Mouse (Mus musculus): ENCODE measurements around the gene Snx32. TPM values are rescaled to one million over a fixed set of nuclear protein-coding genes. Genes with fewer than 3 reads are reported as not detected.

The Snx32 gene
- total RNA-seq (2023): 1 to 10 TPM; 2.0 to 4.9 TPM

DNA sequence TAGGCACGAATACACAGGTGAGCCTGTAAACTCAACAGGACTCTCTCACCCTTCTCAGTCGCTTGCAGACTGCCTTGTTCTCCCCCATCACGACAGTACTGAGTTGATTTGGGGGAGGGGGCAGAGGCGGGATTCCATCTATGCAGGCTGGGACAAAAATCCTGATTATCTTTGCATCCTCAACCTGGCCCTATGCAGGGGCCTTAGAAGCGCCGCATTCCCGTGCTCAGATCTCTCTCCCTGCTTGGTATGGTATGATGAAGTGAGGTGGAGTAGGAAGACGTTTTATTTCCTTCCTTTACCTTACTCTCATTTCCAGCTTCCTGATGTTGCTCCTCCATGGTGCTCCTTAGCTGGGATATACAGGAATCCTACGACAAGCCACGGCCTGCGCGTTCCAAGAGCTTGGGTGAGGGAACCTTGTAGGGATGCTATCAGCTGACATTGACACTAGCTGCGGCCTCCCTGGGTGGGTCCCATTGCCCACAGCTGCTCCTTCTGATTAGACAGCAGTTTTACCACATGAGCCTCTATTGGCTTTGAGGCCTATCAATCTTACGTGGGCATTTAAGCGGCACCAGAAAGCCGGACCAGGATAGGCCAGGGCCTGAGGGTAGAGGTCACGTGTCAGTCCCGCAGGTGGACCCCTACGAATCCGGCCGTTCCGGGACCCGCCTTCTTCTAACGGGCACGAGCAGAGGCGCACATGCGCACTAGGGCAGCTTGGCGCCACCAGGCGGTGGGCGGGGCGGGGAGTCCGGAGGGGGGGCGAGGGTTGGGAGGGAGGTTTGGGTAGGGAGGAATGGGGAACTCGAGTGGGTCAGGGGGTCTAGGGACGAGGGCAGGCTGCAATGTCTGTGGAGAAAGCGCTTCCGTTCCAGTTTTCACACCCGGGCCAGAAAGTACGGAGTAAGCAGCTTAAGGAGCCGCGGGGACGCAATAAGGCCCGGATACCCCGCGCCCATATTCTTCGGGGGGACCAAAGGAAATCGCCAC is at the start of gene Snx32:
Gene Snx32 (minus strand): TSS at position 508 of the 996 bp plus-strand sequence.

GRCm38 (mm10) chr19:5503687-5504086 is 6.7 kb downstream of the Snx32 start, which contains the start of gene 1700020D05Rik:
TSS of gene 1700020D05Rik (minus strand) at chr19:5503787.

DNA sequence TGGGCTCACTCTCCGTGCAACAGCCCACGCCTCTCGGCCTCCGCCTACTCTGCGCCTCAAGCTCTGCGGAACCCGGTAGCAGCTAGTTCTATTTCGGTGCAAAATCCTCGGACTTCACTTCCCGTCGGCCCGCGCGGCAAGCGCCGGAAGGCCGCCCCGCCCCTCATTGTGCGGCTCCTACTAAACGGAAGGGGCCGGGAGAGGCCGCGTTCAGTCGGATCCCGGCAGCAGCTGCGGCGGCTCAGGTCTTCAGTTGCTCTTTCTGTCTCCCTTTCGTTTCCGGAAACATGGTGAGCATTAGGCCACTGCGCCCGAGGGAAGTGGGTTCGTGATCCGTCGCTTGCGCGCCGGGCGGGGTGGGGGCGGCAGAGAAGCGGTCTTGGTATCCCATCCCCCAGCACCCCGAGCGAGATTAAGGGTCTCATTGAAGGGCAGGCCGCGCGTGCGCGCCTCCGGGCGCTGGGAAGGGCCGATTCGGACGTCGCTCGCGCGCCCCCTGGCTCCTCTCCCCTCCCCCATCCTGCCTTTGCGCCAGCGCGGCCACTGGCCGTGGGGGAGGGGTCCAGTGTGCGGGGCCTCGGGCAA is 19.9 kb downstream of the Snx32 start, which contains the start of gene Cfl1:
Gene Cfl1 (plus strand): TSS at position 143 of the 585 bp plus-strand sequence.

DNA sequence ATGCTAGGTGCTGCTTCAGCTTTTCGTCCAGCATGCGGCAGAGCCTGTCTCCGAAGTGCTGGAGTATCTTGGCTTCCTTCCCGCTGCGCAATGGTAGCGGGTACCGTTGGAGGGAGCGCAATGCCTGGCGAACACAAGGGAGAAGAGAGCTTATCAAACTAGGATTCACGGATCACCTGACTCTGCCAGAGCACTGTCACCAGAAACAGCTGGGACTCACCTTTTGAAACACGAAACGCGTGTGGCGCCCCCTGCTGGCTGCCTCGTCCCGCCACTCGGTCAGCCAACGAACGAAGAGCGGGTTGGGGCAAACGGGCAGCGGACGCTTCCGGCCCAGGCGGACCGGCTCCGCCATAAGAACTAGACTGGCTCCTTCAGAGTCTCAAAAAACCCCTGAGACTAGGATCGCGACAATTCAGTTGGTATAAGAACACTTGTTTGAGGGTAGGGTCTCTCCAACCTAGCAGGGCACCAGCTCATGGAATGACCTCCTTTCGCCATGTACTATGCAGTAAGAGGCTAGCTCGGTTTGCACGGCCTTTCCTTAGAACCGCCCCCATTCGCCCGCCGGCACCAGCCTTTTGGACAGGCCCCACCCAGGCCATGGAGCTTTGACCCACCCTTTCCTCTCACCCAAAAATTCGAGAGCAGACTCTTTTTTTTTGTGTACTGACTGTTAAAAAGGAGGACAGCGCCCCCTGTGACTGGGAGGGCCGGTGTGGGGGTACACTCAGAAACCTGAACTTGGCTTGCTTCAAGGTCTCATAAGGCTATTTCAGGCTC is 22.4 kb downstream of the Snx32 start, which contains the start of gene Mus81:
Gene Mus81 (minus strand): TSS at position 635 of the 783 bp plus-strand sequence.

DNA sequence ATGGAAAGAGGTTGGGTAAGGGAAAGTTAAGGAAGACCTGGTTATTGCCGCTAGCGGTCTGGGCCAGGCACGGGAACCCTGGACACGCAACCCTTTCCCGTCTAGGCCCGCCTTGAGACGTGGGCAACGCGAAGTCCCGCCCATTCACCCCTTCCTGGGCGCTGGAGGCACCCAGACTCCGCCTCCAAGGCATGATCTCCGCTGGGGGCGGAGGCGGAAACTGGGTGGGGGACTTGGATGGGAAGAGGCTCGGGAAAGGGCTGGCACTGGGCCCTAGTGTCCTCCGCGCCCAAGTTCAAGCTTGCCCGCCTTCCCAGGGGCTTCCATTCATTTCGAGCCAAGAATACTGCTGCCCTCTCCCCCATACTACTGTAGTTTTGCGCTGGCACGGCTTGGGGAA is 36.6 kb downstream of the Snx32 start, which contains the start of gene Efemp2:
Gene Efemp2 (plus strand): TSS at position 235 of the 400 bp plus-strand sequence.

GRCm38 (mm10) chr19:5468374-5468773 is 42.0 kb downstream of the Snx32 start, which contains the start of gene Ctsw:
TSS of gene Ctsw (minus strand) at chr19:5468507.

DNA sequence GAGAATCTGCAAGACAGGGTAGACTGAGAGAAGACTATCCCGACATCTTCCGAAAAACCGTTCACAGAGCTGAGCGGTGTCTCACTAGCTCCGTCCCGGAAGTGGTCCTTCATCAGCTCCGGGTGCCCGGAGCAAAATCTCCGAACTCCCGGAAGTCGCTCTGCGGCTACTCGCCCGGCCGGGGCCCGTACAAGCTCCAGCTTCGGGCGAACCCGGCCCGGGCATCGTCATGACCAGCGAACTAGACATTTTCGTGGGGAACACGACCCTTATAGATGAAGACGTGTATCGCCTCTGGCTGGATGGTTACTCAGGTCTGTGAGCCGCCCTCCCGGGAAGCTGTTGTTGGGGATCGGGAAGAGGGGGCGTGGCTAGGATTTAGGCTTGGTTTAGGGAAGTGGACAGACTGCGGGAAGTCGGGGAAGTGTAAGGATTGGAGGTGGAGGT is 49.9 kb downstream of the Snx32 start, which contains the start of gene Fibp:
Gene Fibp (plus strand): TSS at position 151 of the 447 bp plus-strand sequence.

GRCm38 (mm10) chr19:5457746-5458442 is 52.4 kb downstream of the Snx32 start, which contains the start of gene Ccdc85b:
TSS of gene Ccdc85b (minus strand) at chr19:5457894.

DNA sequence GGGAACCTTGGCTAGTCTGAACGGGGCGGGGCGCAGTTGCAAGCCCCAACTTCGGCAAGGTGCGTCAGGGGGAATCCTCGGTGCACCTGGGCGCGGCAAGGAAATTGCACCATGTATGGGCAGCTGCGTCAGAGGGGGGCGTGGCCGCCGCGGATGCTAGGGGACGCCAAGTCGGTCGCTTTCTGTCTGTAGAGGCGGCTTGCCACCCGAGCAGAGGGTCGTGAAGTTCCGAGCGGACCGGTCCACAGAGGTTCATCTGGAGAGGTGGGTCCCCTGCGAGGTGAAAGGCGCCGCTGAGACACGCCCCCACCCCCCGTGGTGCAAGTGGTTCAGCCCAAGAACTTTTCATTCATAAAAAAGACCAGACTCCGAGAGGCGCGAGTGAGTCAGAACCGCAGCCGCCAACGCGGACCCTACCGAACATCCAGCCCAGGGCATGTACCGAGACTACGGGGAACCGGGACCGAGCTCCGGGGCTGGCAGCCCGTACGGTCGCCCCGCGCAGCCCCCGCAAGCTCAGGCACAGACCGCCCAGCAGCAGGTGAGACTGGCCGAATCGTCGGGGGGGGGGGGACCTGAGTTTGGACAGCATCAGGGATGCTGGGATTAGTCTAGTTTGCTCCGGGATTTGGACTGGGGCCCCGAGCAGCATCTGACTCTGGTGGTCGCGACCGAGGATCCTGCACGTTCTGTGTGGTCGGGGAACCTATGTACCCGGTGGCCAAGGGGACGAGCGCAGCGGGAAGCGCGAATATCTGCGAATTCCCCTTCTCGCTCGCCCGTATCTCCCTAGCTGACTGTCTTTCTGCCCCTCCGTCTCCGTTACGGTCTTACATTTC is 62.6 kb downstream of the Snx32 start, which contains the start of gene Fosl1:
Gene Fosl1 (plus strand): TSS at position 33 of the 839 bp plus-strand sequence.

Other genes starting within 250 kb of the Snx32 start
- 10 to 100 TPM; 53.1 to 60.2 TPM for gene Pacs1, start 237.4 kb downstream of the Snx32 start, total RNA-seq (2023)
- gene Sf3b2, start 215.1 kb downstream of the Snx32 start, total RNA-seq (2023): 100 to 1,000 TPM; 156 to 186 TPM
- not detected for gene Gal3st3, start 212.2 kb downstream of the Snx32 start, total RNA-seq (2023)
- gene Catsper1, start 174.8 kb downstream of the Snx32 start, total RNA-seq (2023): not detected
- not detected for gene Cst6, start 161.0 kb downstream of the Snx32 start, total RNA-seq (2023)
- 10 to 100 TPM; 17.1 to 24.3 TPM for gene Eif1ad, start 143.8 kb downstream of the Snx32 start, total RNA-seq (2023)
- 10 to 100 TPM; 59.5 to 66.0 TPM for gene Banf1, start 143.4 kb downstream of the Snx32 start, total RNA-seq (2023)
- 100 to 1,000 TPM; 129 to 130 TPM for gene Sart1, start 121.8 kb downstream of the Snx32 start, total RNA-seq (2023)
- gene Tsga10ip, start 108.0 kb downstream of the Snx32 start, total RNA-seq (2023): not detected
- gene Drap1, start 85.6 kb downstream of the Snx32 start, total RNA-seq (2023): 100 to 1,000 TPM; 165 to 176 TPM
- 10 to 100 TPM; 46.9 to 52.7 TPM for gene AI837181, start 85.4 kb downstream of the Snx32 start, total RNA-seq (2023)
- 1 to 10 TPM; 2.0 to 3.2 TPM for gene Fosl1, start 63.0 kb downstream of the Snx32 start, total RNA-seq (2023)
- gene Ccdc85b, start 52.6 kb downstream of the Snx32 start, total RNA-seq (2023): 1 to 10 TPM; 3.7 to 4.6 TPM
- 10 to 100 TPM; 80.6 to 81.0 TPM for gene Fibp, start 49.9 kb downstream of the Snx32 start, total RNA-seq (2023)
- under 1 TPM; 0.46 to 0.73 TPM for gene Ctsw, start 42.0 kb downstream of the Snx32 start, total RNA-seq (2023)
- 1 to 10 TPM; 5.1 to 6.7 TPM for gene Efemp2, start 36.6 kb downstream of the Snx32 start, total RNA-seq (2023)
- gene Mus81, start 22.1 kb downstream of the Snx32 start, total RNA-seq (2023): 10 to 100 TPM; 16.7 to 17.4 TPM
- 1,000 to 10,000 TPM; 1,345 to 1,440 TPM for gene Cfl1, start 20.1 kb downstream of the Snx32 start, total RNA-seq (2023)
- 1 to 10 TPM; 1.3 to 1.4 TPM for gene 1700020D05Rik, start 6.8 kb downstream of the Snx32 start, total RNA-seq (2023)
- not detected for gene Ovol1, start 50.1 kb upstream of the Snx32 start, total RNA-seq (2023)
- 10 to 100 TPM; 35.2 to 39.9 TPM for gene Ap5b1, start 57.5 kb upstream of the Snx32 start, total RNA-seq (2023)
- gene Rnaseh2c, start 91.3 kb upstream of the Snx32 start, total RNA-seq (2023): 10 to 100 TPM; 64.5 to 74.1 TPM
- 10 to 100 TPM; 87.2 to 88.5 TPM for gene Kat5, start 99.7 kb upstream of the Snx32 start, total RNA-seq (2023)
- gene Rela, start 126.9 kb upstream of the Snx32 start, total RNA-seq (2023): 100 to 1,000 TPM; 150 to 154 TPM
- gene Sipa1, start 153.2 kb upstream of the Snx32 start, total RNA-seq (2023): 100 to 1,000 TPM; 153 to 157 TPM
- gene Map3k11, start 178.2 kb upstream of the Snx32 start, total RNA-seq (2023): 100 to 1,000 TPM; 113 to 114 TPM
- gene Pcnx3, start 178.4 kb upstream of the Snx32 start, total RNA-seq (2023): 100 to 1,000 TPM; 112 to 131 TPM
- gene Kcnk7, start 193.8 kb upstream of the Snx32 start, total RNA-seq (2023): not detected
- gene Ehbp1l1, start 215.8 kb upstream of the Snx32 start, total RNA-seq (2023): 100 to 1,000 TPM; 236 to 244 TPM
- gene Fam89b, start 219.1 kb upstream of the Snx32 start, total RNA-seq (2023): 100 to 1,000 TPM in 1 of 2 experiments, 10 to 100 TPM in 1; 98.8 to 107 TPM
- 1 to 10 TPM; 3.8 to 5.4 TPM for gene Ltbp3, start 230.4 kb upstream of the Snx32 start, total RNA-seq (2023)

All from monocyte, adult 59 days (primary cell).